Mouse (Mus musculus) megakaryocyte, adult 5-6 weeks (primary cell): ENCODE data around the gene Gsdma. TPM values are rescaled to one million over a fixed set of nuclear protein-coding genes. Genes with fewer than 3 reads are reported as not detected.
"Not testable (repeated sequence)": the region's sequence is repeated elsewhere in the genome, so short reads cannot be mapped to it uniquely, and the experiment has no call there.

Source experiments
- ATAC-seq: 2 replicates; pipeline ENCODE4 v1.8.0; 2016; ENCODE audit warnings: mild to moderate bottlenecking, inconsistent platforms; ENCODE audit not compliant: poor library complexity, severe bottlenecking
- total RNA-seq, 2 experiments: library from RNA; stranded (forward) in 1 of 2; stranded (reverse) in 1 of 2; fragments of 153-499, 151-499 nt in 1 of 2; fragments of 221-1000, 200-1000 nt in 1 of 2; gene quantifications; 2 replicates each; pipeline versions ENCODE4 v1.2.3 to v1.2.4; 2015 to 2017

Gsdma gene
- total RNA-seq, 2 experiments from 2014 or later, result 0.25 TPM; not detected in 1

- ATAC-seq, result peak; percentile 39
These were observed 44.3 kb downstream of the Gsdma start for GRCm38 (mm10) chr11:98708282-98708956.

GRCm38 (mm10) chr11:98709001-98709741 lies 45.0 kb downstream of the Gsdma start:
- ATAC-seq, result peak; percentile 16; the same call in 1 of the 2 replicates

GRCm38 (mm10) chr11:98710416-98711045 lies 46.4 kb downstream of the Gsdma start:
- ATAC-seq, result peak; percentile 89

- no peak for ATAC-seq
These were observed 46.9 kb downstream of the Gsdma start for GRCm38 (mm10) chr11:98711046-98711434.

- ATAC-seq, result not testable (repeated sequence)
These were observed 47.9 kb downstream of the Gsdma start for GRCm38 (mm10) chr11:98712009-98712408.

GRCm38 (mm10) chr11:98713703-98714102 lies 49.6 kb downstream of the Gsdma start:
- ATAC-seq, result no peak

- ATAC-seq, result no peak
These were observed 51.8 kb downstream of the Gsdma start for GRCm38 (mm10) chr11:98715946-98716345.

GRCm38 (mm10) chr11:98717904-98718303 lies 53.8 kb downstream of the Gsdma start:
- ATAC-seq, result peak; percentile 68

GRCm38 (mm10) chr11:98720756-98721155 lies 56.6 kb downstream of the Gsdma start:
- ATAC-seq, result no peak

- ATAC-seq, result no peak
These were observed 57.5 kb downstream of the Gsdma start for GRCm38 (mm10) chr11:98721458-98722226.

GRCm38 (mm10) chr11:98723098-98723497 lies 58.9 kb downstream of the Gsdma start:
- ATAC-seq, result no peak

- no peak for ATAC-seq
These were observed 61.9 kb downstream of the Gsdma start for GRCm38 (mm10) chr11:98725926-98726506.

Other genes with a start within 250 kb of the Gsdma start
- 56.6 and 65.4 TPM in 2 replicates for gene Mien1, start 225.4 kb upstream of the Gsdma start, total RNA-seq (2015)
- gene Mien1, start 225.4 kb upstream of the Gsdma start, total RNA-seq (2017), result 31.5 and 38.0 TPM in 2 replicates
- not detected in 2 replicates for gene Grb7, start 218.0 kb upstream of the Gsdma start, total RNA-seq (2015)
- gene Grb7, start 218.0 kb upstream of the Gsdma start, total RNA-seq (2017), result not detected in 2 replicates
- gene Ikzf3, start 118.3 kb upstream of the Gsdma start, total RNA-seq (2015), result 6.0 and 9.9 TPM in 2 replicates
- gene Ikzf3, start 118.3 kb upstream of the Gsdma start, total RNA-seq (2017), result 6.6 and 11.0 TPM in 2 replicates
- gene Zpbp2, start 113.3 kb upstream of the Gsdma start, total RNA-seq (2015), result 0.34 and 5.4 TPM in 2 replicates
- gene Zpbp2, start 113.3 kb upstream of the Gsdma start, total RNA-seq (2017), result 0.81 TPM in 1 of 2 replicates, not detected in the other
- 5.1 and 7.8 TPM in 2 replicates for gene Ormdl3, start 77.0 kb upstream of the Gsdma start, total RNA-seq (2015)
- 6.3 and 8.8 TPM in 2 replicates for gene Ormdl3, start 77.0 kb upstream of the Gsdma start, total RNA-seq (2017)
- gene Lrrc3c, start 66.1 kb upstream of the Gsdma start, total RNA-seq (2015), result not detected in 2 replicates
- not detected in 2 replicates for gene Lrrc3c, start 66.1 kb upstream of the Gsdma start, total RNA-seq (2017)
- gene Gm12355, start 38.7 kb upstream of the Gsdma start, total RNA-seq (2015), result 5.5 and 7.0 TPM in 2 replicates
- 1.8 and 3.3 TPM in 2 replicates for gene Gm12355, start 38.7 kb upstream of the Gsdma start, total RNA-seq (2017)
- not detected in 2 replicates for gene Gsdma3, start 38.0 kb upstream of the Gsdma start, total RNA-seq (2015)
- not detected in 2 replicates for gene Gsdma3, start 38.0 kb upstream of the Gsdma start, total RNA-seq (2017)
- gene Gsdma2, start 17.6 kb upstream of the Gsdma start, total RNA-seq (2015), result not detected in 2 replicates
- gene Gsdma2, start 17.6 kb upstream of the Gsdma start, total RNA-seq (2017), result not detected in 2 replicates
- 21.7 and 22.6 TPM in 2 replicates for gene Psmd3, start 18.2 kb downstream of the Gsdma start, total RNA-seq (2015)
- 34.6 and 43.1 TPM in 2 replicates for gene Psmd3, start 18.2 kb downstream of the Gsdma start, total RNA-seq (2017)
- not detected in 2 replicates for gene Csf3, start 36.9 kb downstream of the Gsdma start, total RNA-seq (2015)
- not detected in 2 replicates for gene Csf3, start 36.9 kb downstream of the Gsdma start, total RNA-seq (2017)
- 17.9 and 21.5 TPM in 2 replicates for gene Med24, start 65.1 kb downstream of the Gsdma start, total RNA-seq (2015)
- 22.6 and 31.3 TPM in 2 replicates for gene Med24, start 65.1 kb downstream of the Gsdma start, total RNA-seq (2017)
- 10.0 and 11.6 TPM in 2 replicates for gene Thra, start 76.3 kb downstream of the Gsdma start, total RNA-seq (2015)
- 8.0 and 9.0 TPM in 2 replicates for gene Thra, start 76.3 kb downstream of the Gsdma start, total RNA-seq (2017)
- 0.11 and 0.25 TPM in 2 replicates for gene Nr1d1, start 111.0 kb downstream of the Gsdma start, total RNA-seq (2015)
- gene Nr1d1, start 111.0 kb downstream of the Gsdma start, total RNA-seq (2017), result 0.12 and 0.37 TPM in 2 replicates
- 73.7 and 74.9 TPM in 2 replicates for gene Msl1, start 131.2 kb downstream of the Gsdma start, total RNA-seq (2015)
- gene Msl1, start 131.2 kb downstream of the Gsdma start, total RNA-seq (2017), result 111 and 119 TPM in 2 replicates
- 35.6 and 39.9 TPM in 2 replicates for gene Casc3, start 140.6 kb downstream of the Gsdma start, total RNA-seq (2015)
- gene Casc3, start 140.6 kb downstream of the Gsdma start, total RNA-seq (2017), result 32.1 and 33.2 TPM in 2 replicates
- 0.25 and 0.49 TPM in 2 replicates for gene Rapgefl1, start 172.4 kb downstream of the Gsdma start, total RNA-seq (2015)
- 0.51 TPM in 1 of 2 replicates, not detected in the other for gene Rapgefl1, start 172.4 kb downstream of the Gsdma start, total RNA-seq (2017)
- gene Wipf2, start 199.3 kb downstream of the Gsdma start, total RNA-seq (2015), result 25.9 and 26.6 TPM in 2 replicates
- 4.9 and 7.0 TPM in 2 replicates for gene Wipf2, start 199.3 kb downstream of the Gsdma start, total RNA-seq (2017)
- gene Cdc6, start 243.4 kb downstream of the Gsdma start, total RNA-seq (2015), result 26.4 and 31.3 TPM in 2 replicates
- gene Cdc6, start 243.4 kb downstream of the Gsdma start, total RNA-seq (2017), result 26.5 and 27.5 TPM in 2 replicates